Mouse (Mus musculus) embryonic fibroblast, embryonic 13.5 days (primary cell): ENCODE measurements around the gene St8sia2.

Source experiments
- CTCF ChIP-seq: IDR thresholded peaks from 2 replicates; pipeline ENCODE4 v1.5.1; 2011; ENCODE audit warnings: mild to moderate bottlenecking, control low read depth, low read length, moderate library complexity, borderline replicate concordance; ENCODE audit not compliant: insufficient read depth
- POLR2A ChIP-seq: IDR thresholded peaks from 2 replicates; pipeline ENCODE4 v1.6.1; 2011; ENCODE audit warnings: low read depth, mild to moderate bottlenecking, control low read depth, low read length, moderate library complexity

DNA sequence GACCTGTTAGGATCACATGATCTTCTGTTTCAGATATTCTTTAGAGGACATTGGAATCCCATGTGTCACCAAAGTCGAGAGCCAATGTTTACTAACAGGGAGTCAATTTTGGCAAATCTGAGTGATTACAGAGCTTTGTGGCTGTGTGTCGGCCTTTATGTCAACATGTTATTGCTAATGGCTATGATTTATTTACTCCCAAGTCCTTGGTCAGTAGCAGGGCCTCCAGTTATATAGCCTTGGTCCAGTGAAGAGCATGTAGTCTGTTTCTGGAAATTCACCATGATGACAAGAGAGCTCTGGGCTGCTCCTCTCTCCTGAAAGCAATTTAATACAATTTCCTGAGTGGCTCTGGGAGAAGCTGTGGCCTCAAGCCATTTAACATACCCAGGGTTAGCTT lies 9.1 kb upstream of the St8sia2 start:
- TF ChIP-seq POLR2A (no peak), CTCF (no peak)
